Mouse (Mus musculus) retina, embryonic 14.5 days (tissue): ENCODE data around the gene Sh3d19.

ENCODE experiments used
- DNase-seq: peaks from one replicate; pipeline ENCODE4 v3.0.0-alpha.2; 2015; ENCODE audit warnings: low spot score

Gene Sh3d19

GRCm38 (mm10) chr3:85970742-85971598 lies at the start of gene Sh3d19:
TSS of gene Sh3d19 (plus strand) at chr3:85971109.
- peak; percentile 63 for DNase-seq

GRCm38 (mm10) chr3:85922331-85922730 lies 48.6 kb upstream of the Sh3d19 start:
- no peak for DNase-seq

GRCm38 (mm10) chr3:85923343-85923742 lies 47.6 kb upstream of the Sh3d19 start:
- DNase-seq: no peak

- peak; percentile 91 for DNase-seq
Measured at GRCm38 (mm10) chr3:85923954-85924945, 46.7 kb upstream of the Sh3d19 start.

- no peak for DNase-seq
Measured at GRCm38 (mm10) chr3:85927296-85927695, 43.6 kb upstream of the Sh3d19 start.

GRCm38 (mm10) chr3:85928140-85928611 lies 42.7 kb upstream of the Sh3d19 start:
- DNase-seq: no peak

- no peak for DNase-seq
Measured at GRCm38 (mm10) chr3:85929711-85930110, 41.2 kb upstream of the Sh3d19 start.

- no peak for DNase-seq
Measured at GRCm38 (mm10) chr3:85930671-85931255, 40.1 kb upstream of the Sh3d19 start.

GRCm38 (mm10) chr3:85931859-85932258 lies 39.0 kb upstream of the Sh3d19 start:
- no peak for DNase-seq

GRCm38 (mm10) chr3:85933586-85933985 lies 37.3 kb upstream of the Sh3d19 start:
- DNase-seq: no peak

- DNase-seq: no peak
Measured at GRCm38 (mm10) chr3:85950914-85951313, 20.0 kb upstream of the Sh3d19 start.

- no peak for DNase-seq
Measured at GRCm38 (mm10) chr3:85952696-85953283, 18.1 kb upstream of the Sh3d19 start.

GRCm38 (mm10) chr3:85955269-85955668 lies 15.6 kb upstream of the Sh3d19 start:
- DNase-seq: no peak

- DNase-seq: no peak
Measured at GRCm38 (mm10) chr3:85955704-85956103, 15.2 kb upstream of the Sh3d19 start.

GRCm38 (mm10) chr3:85959669-85960068 lies 11.2 kb upstream of the Sh3d19 start:
- no peak for DNase-seq

GRCm38 (mm10) chr3:85961134-85961533 lies 9.8 kb upstream of the Sh3d19 start:
- DNase-seq: no peak

GRCm38 (mm10) chr3:85965479-85965878 lies 5.4 kb upstream of the Sh3d19 start:
- no peak for DNase-seq

GRCm38 (mm10) chr3:85969040-85969439 lies 1.9 kb upstream of the Sh3d19 start:
- no peak for DNase-seq

GRCm38 (mm10) chr3:85971599-85971975 lies 678 bp downstream of the Sh3d19 start:
- DNase-seq: no peak

- no peak for DNase-seq
Measured at GRCm38 (mm10) chr3:85973376-85974140, 2.6 kb downstream of the Sh3d19 start.

- DNase-seq: no peak
Measured at GRCm38 (mm10) chr3:85974451-85974850, 3.5 kb downstream of the Sh3d19 start.
